Mouse (Mus musculus) adrenal gland, adult 10 weeks (tissue): ENCODE data around the gene Mllt10. TPM values are rescaled to one million over a fixed set of nuclear protein-coding genes. Genes with fewer than 3 reads are reported as not detected.

Experiments used
- polyA plus RNA-seq: library from polyadenylated mRNA; stranded (reverse); fragments of 350-450 nt; fragmentation: Illumina TruSeq; extraction: RNeasy Lipid Tissue Mini Kit (QIAGEN cat#74804); gene quantifications from one replicate; pipeline ENCODE4 v1.2.3, GENCODE M21; 2014; ENCODE audit warnings: low read depth, low replicate concordance

The Mllt10 gene
- 26.0 TPM for polyA plus RNA-seq

GRCm38 (mm10) chr2:18055016-18055928 is at the start of gene Mllt10:
Gene Mllt10 (plus strand): TSS chr2:18055237.

DNA sequence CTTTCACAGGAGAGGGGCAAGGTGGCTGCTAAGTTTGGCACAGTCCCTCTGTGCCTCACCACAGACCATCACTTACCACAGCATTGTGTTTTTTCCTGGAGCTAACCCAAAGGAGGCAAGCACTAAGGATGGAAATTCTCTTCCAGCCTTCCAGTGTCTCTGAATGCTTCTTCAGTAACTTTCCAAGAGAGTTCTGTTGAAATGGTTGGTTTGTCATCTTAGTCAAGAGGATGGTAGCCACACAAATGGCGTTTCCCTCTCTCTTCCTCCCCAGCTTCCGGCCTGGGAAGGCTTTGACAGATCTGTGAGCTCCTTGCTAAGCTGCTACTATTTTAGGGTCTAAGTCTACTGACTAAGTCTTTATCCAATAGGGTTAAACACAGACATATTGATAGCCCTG is 17.5 kb upstream of the Mllt10 start, which contains the start of gene A930004D18Rik:
TSS of gene A930004D18Rik (minus strand) at position 247 of the 400 bp plus-strand sequence.

DNA sequence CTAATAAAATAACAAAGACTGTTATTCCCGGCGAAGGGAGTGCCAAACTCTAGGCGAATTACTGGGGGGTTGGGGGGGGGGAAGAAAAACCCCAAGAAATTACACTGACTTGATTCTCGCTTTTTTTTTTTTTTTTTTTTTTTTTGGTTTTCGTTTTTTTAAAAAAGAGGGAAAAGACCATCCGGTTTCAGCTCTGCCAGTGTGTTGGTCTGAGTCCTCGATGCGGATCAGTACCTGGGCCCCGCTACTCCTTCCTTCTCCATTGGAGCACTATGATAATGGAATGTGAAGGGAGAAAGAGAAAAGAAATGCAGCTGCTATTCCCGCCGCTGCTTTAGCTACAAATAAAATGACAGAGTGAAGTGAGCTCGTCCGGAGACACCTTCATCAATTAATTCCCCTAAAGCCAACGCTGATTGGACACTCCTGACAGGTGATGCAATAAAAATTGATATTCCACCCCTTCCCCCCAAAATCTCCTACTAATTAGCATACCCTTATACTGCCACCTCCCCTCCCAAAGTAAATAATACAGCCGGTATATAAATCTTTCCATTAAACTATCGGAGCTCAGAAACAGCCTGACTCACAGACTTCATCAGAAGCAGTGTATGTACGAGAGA is 6.5 kb upstream of the Mllt10 start, which contains the start of gene Skida1:
TSS of gene Skida1 (minus strand) at position 599 of the 623 bp plus-strand sequence.

Other genes starting within 250 kb of the Mllt10 start
- gene H2al2a, start 58.3 kb upstream of the Mllt10 start, polyA plus RNA-seq, result not detected
- 0.93 TPM for gene A930004D18Rik, start 17.5 kb upstream of the Mllt10 start, polyA plus RNA-seq
- gene Skida1, start 6.2 kb upstream of the Mllt10 start, polyA plus RNA-seq, result 3.6 TPM